Mouse (Mus musculus): ENCODE measurements around the gene Ccnt2.

DNA sequence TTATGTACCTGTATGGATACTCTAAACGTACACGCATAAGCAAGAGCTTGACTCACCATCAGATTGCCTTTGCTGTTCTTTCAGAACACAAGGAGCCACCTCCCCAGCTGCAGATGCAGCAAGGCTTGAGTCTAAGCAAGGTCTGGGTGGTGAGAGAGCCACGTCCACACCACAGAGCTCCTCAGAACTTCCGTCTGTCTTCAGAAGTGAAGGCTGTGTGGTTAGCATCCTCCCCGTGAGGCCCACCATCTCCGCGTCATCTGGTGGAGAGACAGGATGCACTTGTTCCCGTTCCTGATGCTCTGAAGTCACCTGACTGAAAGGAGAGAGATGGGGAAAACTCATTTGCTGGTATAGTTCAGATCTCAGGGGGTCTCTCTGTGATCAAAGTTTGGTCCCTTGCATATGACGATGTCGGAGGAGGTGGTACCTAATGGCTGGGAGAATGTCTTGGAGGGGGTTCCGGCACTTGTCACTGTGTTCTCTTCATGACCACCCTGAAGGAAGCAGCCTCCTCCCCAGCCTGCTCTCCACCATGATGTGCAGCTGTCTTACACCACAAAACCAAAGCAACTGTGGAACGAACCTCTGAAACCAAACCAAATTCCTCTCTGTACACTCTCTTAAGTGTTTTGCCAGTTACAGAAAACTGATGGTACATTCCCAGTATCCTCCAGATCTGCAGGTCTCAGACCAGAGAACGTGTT, 56.4 kb downstream of the Ccnt2 start:
- no peak for TF ChIP-seq CTCF (IDR thresholded peaks at IDR 0.05; ENCODE audit: borderline replicate concordance, control insufficient read depth, extremely low read depth, insufficient read depth, low read length, poor library complexity)
- TF ChIP-seq POLR2A (IDR thresholded peaks at IDR 0.05; ENCODE audit: control insufficient read depth, extremely low read depth, insufficient read depth, low read length, poor library complexity): 0 out of 2 replicates have a peak, but pooled peaks have one; percentile 20
